Mouse (Mus musculus) kidney, embryonic 16.5 days (tissue): Measurements from ENCODE around the gene Trarg1. TPM values are rescaled to one million over a fixed set of nuclear protein-coding genes. Genes with fewer than 3 reads are reported as not detected.
"Not testable (repeated sequence)": the region's sequence is repeated elsewhere in the genome, so short reads cannot be mapped to it uniquely, and the experiment has no call there.

Experiments
- ATAC-seq: fragments of 200-750 bp; cut with Nextera tagmentation; 2 replicates; pipeline ENCODE4 v1.8.0; 2017; ENCODE audit warnings: moderate TSS enrichment; ENCODE audit not compliant: low FRiP score, low TSS enrichment
- H3K27ac ChIP-seq: fragments of 300-500 bp; sonication (generic); 2 replicates; pipeline ENCODE4 v1.5.1; 2014; ENCODE audit warnings: low read length
- H3K27me3 ChIP-seq: fragments of 300-500 bp; sonication (generic); 2 replicates; pipeline ENCODE4 v1.6.1; 2014; ENCODE audit warnings: low read length, control low read depth, mixed read lengths; ENCODE audit not compliant: insufficient read depth
- H3K36me3 ChIP-seq: fragments of 300-500 bp; sonication (generic); 2 replicates; pipeline ENCODE4 v1.6.1; 2014; ENCODE audit warnings: low read length, control low read depth, mixed read lengths; ENCODE audit not compliant: insufficient read depth
- H3K4me1 ChIP-seq: fragments of 300-500 bp; sonication (generic); 2 replicates; pipeline ENCODE4 v1.6.1; 2014; ENCODE audit warnings: low read length, control low read depth, mixed read lengths; ENCODE audit not compliant: insufficient read depth
- H3K4me2 ChIP-seq: fragments of 300-500 bp; sonication (generic); replicated peaks from 2 replicates; pipeline ENCODE4 v1.6.1; 2014; ENCODE audit warnings: low read depth, low read length
- H3K4me3 ChIP-seq: fragments of 300-500 bp; sonication (generic); 2 replicates; pipeline ENCODE4 v1.5.1; 2014; ENCODE audit warnings: mild to moderate bottlenecking, low read length
- H3K9ac ChIP-seq: fragments of 300-500 bp; sonication (generic); replicated peaks from 2 replicates; pipeline ENCODE4 v1.6.1; 2014; ENCODE audit warnings: low read length
- H3K9me3 ChIP-seq: fragments of 300-500 bp; sonication (generic); 2 replicates; pipeline ENCODE4 v1.6.1; 2016; ENCODE audit warnings: low read length, control low read depth
- WGBS: fragments of 180-500 bp; shearing (Covaris S2); extraction: QIAGEN DNeasy Blood & Tissue Kit; methylation state at CpG from one replicate; pipeline ENCODE4 v1.1.7; 2014; 5-methylcytosine and 5-hydroxymethylcytosine counted together
- polyA plus RNA-seq: library from polyadenylated mRNA; unstranded; fragments of >200 nt; fragmentation: Nextera tagmentation; extraction: Ambion mirVana; gene quantifications from 2 replicates; pipeline ENCODE4 v1.2.1, GENCODE M21; 2015

Gene Trarg1
- 2.0 and 2.2 TPM in 2 replicates for polyA plus RNA-seq

DNA sequence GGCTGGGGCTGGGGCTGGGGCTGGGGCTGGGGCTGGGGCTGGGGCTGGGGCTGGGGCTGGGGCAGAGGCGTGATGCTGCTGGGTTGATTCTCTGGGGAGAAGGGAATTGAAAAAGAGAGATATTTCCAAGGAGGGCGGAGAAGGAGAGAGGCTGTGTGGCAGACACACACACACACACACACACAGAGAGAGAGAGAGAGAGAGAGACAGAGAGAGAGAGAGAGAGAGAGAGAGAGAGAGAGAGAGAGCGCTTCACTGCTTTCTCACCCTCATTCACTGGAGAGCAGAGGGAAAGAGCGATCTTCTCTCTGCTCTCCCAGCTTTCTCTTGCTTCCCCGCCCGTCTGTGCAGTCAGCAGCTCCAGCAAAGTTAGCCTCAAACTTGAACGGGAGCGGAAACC is at the start of gene Trarg1:
Gene Trarg1 (plus strand): TSS at position 301 of the 400 bp plus-strand sequence.
- H3K36me3 ChIP-seq, H3K4me3 ChIP-seq, H3K9ac ChIP-seq, H3K27me3 ChIP-seq, ATAC-seq, H3K9me3 ChIP-seq, H3K4me2 ChIP-seq, H3K4me1 ChIP-seq, H3K27ac ChIP-seq: not testable (repeated sequence)
- WGBS, result 29% methylated on average over 7 of the region's 8 CpGs

DNA sequence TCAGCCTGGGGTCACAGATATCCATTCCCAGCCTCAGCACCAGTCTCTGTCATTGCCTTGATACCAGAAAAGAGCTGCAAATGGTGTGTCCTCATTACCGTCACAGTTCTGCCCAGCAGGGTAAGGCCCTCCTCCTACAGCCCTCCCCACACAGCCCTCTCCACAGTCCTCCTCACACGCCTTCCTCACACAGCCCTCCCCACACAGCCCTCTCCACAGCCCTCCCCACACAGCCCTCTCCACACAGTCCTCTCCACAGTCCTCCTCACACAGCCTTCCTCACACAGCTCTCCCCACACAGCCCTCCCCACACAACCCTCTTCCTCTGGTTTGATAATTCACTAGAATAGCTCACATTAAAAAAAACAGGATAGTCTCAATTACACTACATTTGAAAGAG is 49.6 kb upstream of the Trarg1 start:
- Histone ChIP-seq H3K4me3 (no peak overlapping the region), H3K9ac (no peak overlapping the region), H3K27ac (peak overlapping the region; percentile 60), H3K4me2 (no peak overlapping the region), H3K9me3 (no peaks in the 10 kb centered on the region), H3K4me1 (peaks cover 8% of the 10 kb centered on the region; the same call in 1 of the 2 replicates), H3K27me3 (no peaks in the 10 kb centered on the region), H3K36me3 (no peaks in the 10 kb centered on the region)
- 18% methylated on average over 2 of the region's 2 CpGs for WGBS
- ATAC-seq, result peak; percentile 77; the same call in 1 of the 2 replicates

DNA sequence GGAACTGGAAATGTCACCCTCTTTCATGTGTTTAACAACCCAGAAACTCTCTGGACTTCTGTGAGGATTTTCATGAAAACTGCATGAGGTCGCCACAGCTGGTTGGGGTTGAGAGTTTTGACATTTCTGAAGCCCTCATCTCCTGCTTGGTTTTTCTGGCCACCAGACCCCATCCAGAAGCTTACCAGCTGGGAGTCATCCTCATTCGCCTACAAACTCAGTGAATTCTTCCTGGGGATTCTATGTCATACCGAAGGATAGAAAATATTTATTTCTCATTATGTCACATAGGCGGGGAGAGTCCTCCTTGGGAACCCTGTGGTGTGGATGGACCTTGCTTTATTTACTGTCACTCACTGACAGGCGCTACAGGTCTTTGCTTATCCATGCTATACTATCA is 49.1 kb upstream of the Trarg1 start:
- WGBS, result 61% methylated on average over 5 of the region's 5 CpGs
- Histone ChIP-seq H3K4me3 (no peak overlapping the region), H3K4me2 (no peak overlapping the region), H3K9me3 (no peaks in the 10 kb centered on the region), H3K4me1 (peaks cover 6% of the 10 kb centered on the region; the same call in 1 of the 2 replicates), H3K36me3 (no peaks in the 10 kb centered on the region), H3K27ac (peak overlapping the region; percentile 60), H3K27me3 (no peaks in the 10 kb centered on the region), H3K9ac (no peak overlapping the region)
- no peak for ATAC-seq

DNA sequence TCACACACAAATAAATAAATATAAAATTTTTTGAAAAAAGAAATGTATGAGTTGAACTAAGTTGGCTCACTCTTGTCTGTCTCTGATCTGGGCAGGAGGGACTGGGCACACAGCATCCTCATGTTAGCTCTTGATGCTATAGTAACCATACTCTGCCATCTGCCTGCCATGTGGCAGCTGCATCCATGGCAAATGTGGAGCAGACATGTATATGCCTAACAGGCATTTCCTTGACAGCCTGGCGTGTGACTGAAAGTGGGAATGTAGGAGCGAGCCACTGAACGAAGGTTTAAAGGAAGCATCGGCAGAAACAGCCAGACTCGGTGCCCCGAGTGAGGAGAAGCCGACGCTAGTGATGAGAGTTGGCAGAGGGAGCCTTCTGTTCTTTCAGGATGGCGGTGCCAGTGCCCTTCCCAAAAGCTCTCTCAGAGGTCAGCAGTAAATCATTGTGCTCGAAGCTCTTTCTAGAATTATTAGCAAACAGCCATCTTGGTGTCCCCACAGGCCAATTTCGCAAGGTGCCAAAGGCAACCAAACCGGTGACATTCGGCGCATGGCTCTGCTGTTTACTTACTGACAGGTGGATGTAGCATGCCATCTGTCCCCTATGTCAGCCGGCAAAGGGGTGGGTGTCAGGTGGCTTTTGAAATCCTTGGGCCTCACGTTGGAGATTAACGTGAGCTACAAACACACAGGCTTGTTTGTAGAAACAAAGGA is 40.2 kb upstream of the Trarg1 start:
- Histone ChIP-seq H3K27me3 (no peaks in the 10 kb centered on the region), H3K9me3 (no peaks in the 10 kb centered on the region), H3K9ac (no peak overlapping the region), H3K4me2 (no peak overlapping the region), H3K36me3 (no peaks in the 10 kb centered on the region), H3K4me1 (peaks cover 5% of the 10 kb centered on the region; the same call in 1 of the 2 replicates), H3K27ac (no peak overlapping the region), H3K4me3 (no peak overlapping the region)
- WGBS, result 77% methylated on average over 17 of the region's 17 CpGs
- ATAC-seq, result no peak

DNA sequence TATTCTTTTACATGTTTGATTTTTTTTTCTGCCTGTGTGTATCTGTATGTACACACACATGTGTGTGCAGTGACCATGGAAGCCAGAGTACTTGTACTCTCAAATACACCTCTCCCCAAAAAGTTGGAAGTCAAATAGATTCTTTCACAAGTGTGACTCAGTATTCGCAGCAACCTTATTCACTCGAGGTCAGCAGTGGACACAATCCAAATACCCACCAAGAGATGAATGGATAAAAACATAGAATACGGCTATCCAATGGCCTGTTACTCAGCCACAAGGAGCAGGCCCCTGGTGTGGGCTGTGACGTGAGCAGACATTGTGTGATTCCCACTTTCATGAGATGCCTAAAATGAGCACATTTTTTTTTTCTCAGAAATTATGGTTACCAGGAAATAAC is 39.4 kb upstream of the Trarg1 start:
- no peak for ATAC-seq
- H3K36me3 ChIP-seq, result no peaks in the 10 kb centered on the region
- H3K4me3 ChIP-seq, result no peak overlapping the region
- WGBS, result 74% methylated on average over 4 of the region's 4 CpGs
- H3K27ac ChIP-seq, result no peak overlapping the region
- no peak overlapping the region for H3K4me2 ChIP-seq
- H3K9me3 ChIP-seq, result no peaks in the 10 kb centered on the region
- peaks cover 10% of the 10 kb centered on the region; the same call in 1 of the 2 replicates for H3K4me1 ChIP-seq
- H3K9ac ChIP-seq, result no peak overlapping the region
- H3K27me3 ChIP-seq, result no peaks in the 10 kb centered on the region

DNA sequence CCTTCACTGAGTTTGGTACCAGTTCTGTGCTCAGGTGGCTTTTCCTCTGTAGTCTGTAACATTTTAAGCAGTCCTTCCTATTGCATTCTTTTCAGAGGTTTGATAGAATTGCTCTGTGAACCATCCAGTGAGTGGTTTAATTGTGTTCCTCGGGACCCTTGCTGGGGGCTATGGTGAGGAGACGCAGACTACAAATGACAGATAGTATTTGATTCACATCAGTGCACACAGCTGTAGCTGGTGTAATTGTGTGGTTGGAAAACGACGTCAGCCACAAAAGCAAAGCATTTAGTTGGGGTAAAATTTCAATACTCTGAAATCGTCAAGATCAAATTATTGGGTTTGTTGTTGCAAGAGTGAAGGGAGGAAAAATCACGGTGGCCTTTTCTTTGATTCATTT is 35.4 kb upstream of the Trarg1 start:
- peaks cover 24% of the 10 kb centered on the region for H3K4me1 ChIP-seq
- no peak overlapping the region for H3K4me3 ChIP-seq
- H3K27ac ChIP-seq, result peak overlapping the region; percentile 61
- H3K9me3 ChIP-seq, result no peaks in the 10 kb centered on the region
- no peak for ATAC-seq
- no peak overlapping the region for H3K9ac ChIP-seq
- H3K36me3 ChIP-seq, result no peaks in the 10 kb centered on the region
- H3K4me2 ChIP-seq, result no peak overlapping the region
- 37% methylated on average over 6 of the region's 6 CpGs for WGBS
- H3K27me3 ChIP-seq, result no peaks in the 10 kb centered on the region

DNA sequence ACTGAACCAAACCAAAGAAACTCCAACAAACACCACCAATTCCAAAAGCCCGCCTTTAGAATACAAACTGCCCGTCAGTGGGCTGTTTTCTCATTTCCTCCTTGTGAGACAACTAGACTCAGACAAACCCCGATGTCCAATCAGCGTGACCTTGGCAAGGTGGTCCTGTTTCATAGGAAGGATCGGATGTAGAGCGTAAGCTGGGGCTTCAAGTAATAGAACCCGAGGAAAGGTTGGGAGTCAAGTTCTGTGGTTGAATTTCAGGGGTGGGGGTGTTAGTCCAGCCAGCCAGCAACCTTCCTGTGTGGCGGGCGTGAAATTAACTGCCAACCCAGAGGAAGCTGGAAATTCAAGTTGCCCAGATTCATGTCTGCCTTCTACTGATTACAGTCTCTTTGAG is 34.6 kb upstream of the Trarg1 start:
- H3K4me3 ChIP-seq, result no peak overlapping the region
- peak overlapping the region; percentile 62 for H3K4me2 ChIP-seq
- H3K4me1 ChIP-seq, result peaks cover 24% of the 10 kb centered on the region
- no peak overlapping the region for H3K9ac ChIP-seq
- no peak; the same call in 1 of the 2 replicates for ATAC-seq
- H3K27me3 ChIP-seq, result no peaks in the 10 kb centered on the region
- no peaks in the 10 kb centered on the region for H3K36me3 ChIP-seq
- peak overlapping the region; percentile 61 for H3K27ac ChIP-seq
- no peaks in the 10 kb centered on the region for H3K9me3 ChIP-seq
- WGBS, result 25% methylated on average over 9 of the region's 9 CpGs

DNA sequence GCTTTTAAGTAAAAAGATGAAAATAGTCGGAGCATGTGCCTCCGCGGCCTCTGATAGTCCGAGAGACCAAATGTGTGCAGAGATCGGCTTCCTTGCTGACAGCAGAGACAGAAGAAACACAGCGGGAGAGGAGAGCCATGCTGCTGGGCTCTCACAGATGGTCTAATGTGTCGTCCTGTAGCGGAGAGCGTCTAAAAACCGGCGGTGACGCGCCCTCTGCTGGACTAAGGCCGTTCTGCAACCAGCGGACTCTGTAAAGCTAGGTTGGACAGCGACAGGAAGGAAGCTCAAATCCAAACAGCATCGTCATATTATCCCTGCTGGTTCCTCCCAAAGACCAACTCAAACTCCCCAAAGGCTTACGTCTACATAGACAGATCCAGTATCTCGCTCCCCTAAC is 33.7 kb upstream of the Trarg1 start:
- Histone ChIP-seq H3K4me1 (peaks cover 24% of the 10 kb centered on the region), H3K9me3 (no peaks in the 10 kb centered on the region), H3K4me3 (peak overlapping the region; percentile 35), H3K27ac (peak overlapping the region; percentile 52), H3K27me3 (no peaks in the 10 kb centered on the region), H3K9ac (peak overlapping the region; percentile 60; the same call in 1 of the 2 replicates), H3K4me2 (peak overlapping the region; percentile 62), H3K36me3 (no peaks in the 10 kb centered on the region)
- ATAC-seq, result peak; percentile 83
- under 1% methylated on average over 19 of the region's 19 CpGs for WGBS

DNA sequence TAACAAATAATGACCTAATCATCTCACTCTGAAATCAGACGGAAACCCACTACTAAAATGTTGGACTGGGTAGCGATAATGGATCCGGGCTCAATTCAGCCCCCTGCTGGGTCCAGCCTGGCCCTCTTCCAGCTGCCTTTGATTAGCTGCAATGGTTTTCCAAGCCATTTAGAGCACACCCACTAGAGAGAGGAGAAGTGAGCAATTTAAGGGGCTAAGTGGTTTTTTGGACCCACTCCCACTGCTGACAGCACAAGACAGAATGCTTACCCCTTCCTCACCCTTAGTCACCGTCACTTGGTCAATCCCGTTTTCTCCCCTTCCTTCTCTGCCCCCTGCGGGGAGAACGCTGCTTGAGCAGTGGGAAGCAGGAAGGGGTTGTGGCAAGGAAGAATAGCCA is 32.5 kb upstream of the Trarg1 start:
- no peaks in the 10 kb centered on the region for H3K9me3 ChIP-seq
- H3K4me3 ChIP-seq, result 0 out of 2 replicates have a peak overlapping the region, but pooled peaks have one; percentile 3
- no peaks in the 10 kb centered on the region for H3K27me3 ChIP-seq
- no peak for ATAC-seq
- peaks cover 24% of the 10 kb centered on the region for H3K4me1 ChIP-seq
- WGBS, result 7% methylated on average over 7 of the region's 7 CpGs
- no peak overlapping the region for H3K9ac ChIP-seq
- no peak overlapping the region for H3K27ac ChIP-seq
- peak overlapping the region; percentile 37 for H3K4me2 ChIP-seq
- no peaks in the 10 kb centered on the region for H3K36me3 ChIP-seq

DNA sequence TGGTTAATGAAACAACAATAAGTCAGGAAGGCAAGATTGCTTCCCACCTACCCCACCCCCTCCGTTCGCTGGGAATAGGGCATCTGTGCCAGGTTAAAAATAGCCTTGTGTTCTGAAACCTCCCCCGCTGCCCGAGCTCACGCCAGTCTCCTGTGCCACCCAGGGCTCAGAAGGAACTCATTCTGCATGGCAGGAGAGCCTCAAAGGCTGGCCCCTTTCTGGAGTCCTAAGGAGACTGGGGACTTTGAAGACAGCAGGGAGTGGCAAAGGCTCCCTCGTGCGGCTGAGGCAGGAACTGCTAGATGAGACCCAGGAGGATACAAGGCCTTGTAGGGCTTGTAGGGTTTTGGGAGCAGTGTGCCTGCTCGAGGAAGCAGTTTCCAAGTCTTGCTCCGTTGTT is 32.1 kb upstream of the Trarg1 start:
- H3K27me3 ChIP-seq, result no peaks in the 10 kb centered on the region
- no peaks in the 10 kb centered on the region for H3K9me3 ChIP-seq
- 0 out of 2 replicates have a peak overlapping the region, but pooled peaks have one; percentile 3 for H3K4me3 ChIP-seq
- peak; percentile 49; the same call in 1 of the 2 replicates for ATAC-seq
- no peak overlapping the region for H3K9ac ChIP-seq
- peaks cover 24% of the 10 kb centered on the region for H3K4me1 ChIP-seq
- WGBS, result 3% methylated on average over 9 of the region's 9 CpGs
- no peak overlapping the region for H3K27ac ChIP-seq
- no peaks in the 10 kb centered on the region for H3K36me3 ChIP-seq
- H3K4me2 ChIP-seq, result peak overlapping the region; percentile 37
